Mouse (Mus musculus) layer of hippocampus, adult 2 months (tissue): ENCODE results near the gene Itpr1. TPM values are rescaled to one million over a fixed set of nuclear protein-coding genes. Genes with fewer than 3 reads are reported as not detected.

Source experiments
- DNase-seq, 2 experiments: peaks; one replicate each; pipeline ENCODE4 v3.0.0; 2022; ENCODE audit warnings: low spot score in 2 of 2
- H3K27ac ChIP-seq: fragments of 200-600 bp; 2 replicates; pipeline ENCODE4 v1.8.1; 2022
- H3K4me3 ChIP-seq: fragments of 200-600 bp; 2 replicates; pipeline ENCODE4 v1.8.1; 2022; ENCODE audit warnings: mild to moderate bottlenecking
- CTCF ChIP-seq: fragments of 200-600 bp; conservative IDR thresholded peaks from 2 replicates; pipeline ENCODE4 v1.8.1; 2022; ENCODE audit warnings: antibody characterized with exemption, mild to moderate bottlenecking, moderate library complexity
- total RNA-seq, 2 experiments: library from RNA; stranded (reverse); gene quantifications; 2 replicates each; pipeline ENCODE4 v1.2.3; 2021

The Itpr1 gene
- total RNA-seq, 2 experiments from 2014 or later = 317 to 337 TPM

- H3K27ac ChIP-seq = peak overlapping the region; percentile 61
- no peak overlapping the region for H3K4me3 ChIP-seq
- TF ChIP-seq CTCF = no peak
- DNase-seq = no peak
These were observed 291.8 kb downstream of the Itpr1 start for GRCm38 (mm10) chr6:108504717-108505116.

GRCm38 (mm10) chr6:108506161-108506560 is 293.3 kb downstream of the Itpr1 start:
- H3K4me3 ChIP-seq = no peak overlapping the region
- DNase-seq = no peak
- no peak for TF ChIP-seq CTCF
- H3K27ac ChIP-seq = no peak overlapping the region

GRCm38 (mm10) chr6:108507337-108507736 is 294.4 kb downstream of the Itpr1 start:
- no peak for DNase-seq

GRCm38 (mm10) chr6:108509320-108509719 is 296.4 kb downstream of the Itpr1 start:
- DNase-seq = no peak
- Histone ChIP-seq H3K4me3 (no peak overlapping the region), H3K27ac (no peak overlapping the region)
- no peak for TF ChIP-seq CTCF

More at GRCm38 (mm10) chr6:108507337-108507736, 294.4 kb downstream of the Itpr1 start:
- TF ChIP-seq CTCF = no peak
- no peak overlapping the region for H3K27ac ChIP-seq
- H3K4me3 ChIP-seq = no peak overlapping the region

GRCm38 (mm10) chr6:108510101-108510500 is 297.2 kb downstream of the Itpr1 start:
- DNase-seq = no peak
- TF ChIP-seq CTCF = no peak
- Histone ChIP-seq H3K4me3 (no peak overlapping the region), H3K27ac (no peak overlapping the region)

GRCm38 (mm10) chr6:108512097-108512496 is 299.2 kb downstream of the Itpr1 start:
- DNase-seq = no peak
- no peak overlapping the region for H3K4me3 ChIP-seq
- no peak for TF ChIP-seq CTCF
- peak overlapping the region; percentile 23; the same call in 1 of the 2 replicates for H3K27ac ChIP-seq

- no peak for TF ChIP-seq CTCF
- Histone ChIP-seq H3K27ac (peak overlapping the region; percentile 32; the same call in 1 of the 2 replicates), H3K4me3 (no peak overlapping the region)
- DNase-seq = no peak
These were observed 300.1 kb downstream of the Itpr1 start for GRCm38 (mm10) chr6:108512994-108513393.

GRCm38 (mm10) chr6:108516248-108516647 is 303.4 kb downstream of the Itpr1 start:
- TF ChIP-seq CTCF = no peak
- DNase-seq = no peak
- Histone ChIP-seq H3K4me3 (no peak overlapping the region), H3K27ac (no peak overlapping the region)

- H3K27ac ChIP-seq = peak overlapping the region; percentile 29
- no peak for TF ChIP-seq CTCF
- H3K4me3 ChIP-seq = no peak overlapping the region
- DNase-seq = no peak
These were observed 304.5 kb downstream of the Itpr1 start for GRCm38 (mm10) chr6:108517241-108517981.

- no peak for DNase-seq
- Histone ChIP-seq H3K27ac (peak overlapping the region; percentile 29), H3K4me3 (no peak overlapping the region)
- no peak for TF ChIP-seq CTCF
These were observed 305.1 kb downstream of the Itpr1 start for GRCm38 (mm10) chr6:108517986-108518385.

- no peak overlapping the region for H3K4me3 ChIP-seq
- no peak for DNase-seq
- no peak for TF ChIP-seq CTCF
- peak overlapping the region; percentile 29 for H3K27ac ChIP-seq
These were observed 305.7 kb downstream of the Itpr1 start for GRCm38 (mm10) chr6:108518552-108518951.

GRCm38 (mm10) chr6:108519327-108519726 is 306.4 kb downstream of the Itpr1 start:
- no peak overlapping the region for H3K4me3 ChIP-seq
- TF ChIP-seq CTCF = no peak
- no peak for DNase-seq
- no peak overlapping the region for H3K27ac ChIP-seq

- no peak for TF ChIP-seq CTCF
- no peak overlapping the region for H3K4me3 ChIP-seq
- DNase-seq = no peak
- no peak overlapping the region for H3K27ac ChIP-seq
These were observed 311.2 kb downstream of the Itpr1 start for GRCm38 (mm10) chr6:108523956-108524616.

- H3K27ac ChIP-seq = no peak overlapping the region
- DNase-seq = no peak
- H3K4me3 ChIP-seq = no peak overlapping the region
- no peak for TF ChIP-seq CTCF
These were observed 311.7 kb downstream of the Itpr1 start for GRCm38 (mm10) chr6:108524617-108525010.
